Mouse (Mus musculus): Measurements from ENCODE around the gene Csrp1.

The Csrp1 gene

DNA sequence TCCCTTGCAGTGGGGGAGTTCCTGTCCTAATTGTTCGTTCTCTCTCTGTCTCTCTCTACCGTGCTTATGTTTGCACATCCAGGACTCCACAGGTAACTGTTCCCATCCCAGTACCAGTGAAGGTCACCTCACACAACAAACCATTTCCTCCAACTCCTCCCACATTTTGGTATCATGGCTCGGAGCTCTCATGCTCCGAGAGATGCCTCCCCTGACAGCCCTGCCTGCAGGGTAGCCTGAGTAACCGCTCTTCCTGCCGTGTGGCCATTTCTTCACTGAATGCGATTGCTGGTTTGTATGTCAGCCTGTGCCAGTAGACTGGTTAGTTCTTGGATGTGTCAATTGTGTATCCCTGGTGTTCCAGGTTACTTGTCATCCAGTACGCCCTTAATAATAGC is 51.7 kb downstream of the Csrp1 start:
- DNase-seq (ENCODE audit: low read depth) = no peak

DNA sequence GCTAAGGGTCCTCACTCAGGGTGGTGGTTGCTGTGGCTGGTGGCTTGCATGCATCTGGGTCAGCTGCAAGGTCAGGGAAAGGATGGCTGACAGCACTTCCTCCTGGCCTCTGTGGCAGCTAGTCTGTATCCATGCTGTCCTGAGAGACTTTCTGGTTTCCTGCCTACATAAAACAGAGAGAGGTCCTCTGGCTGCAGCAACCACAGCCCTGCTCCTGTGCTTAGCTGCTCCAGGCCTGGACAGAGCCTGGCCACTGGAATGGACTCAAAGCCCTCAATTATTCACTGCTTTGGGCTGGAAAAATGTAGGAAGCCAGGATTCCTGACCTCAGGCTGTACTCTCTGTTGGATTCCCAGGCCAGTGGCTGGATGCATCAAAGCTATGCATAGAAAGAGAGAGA is 56.7 kb downstream of the Csrp1 start:
- DNase-seq (ENCODE audit: low read depth) = no peak

- no peak for DNase-seq (ENCODE audit: low read depth)
Measured at GRCm38 (mm10) chr1:135777046-135777445, 57.2 kb downstream of the Csrp1 start.

DNA sequence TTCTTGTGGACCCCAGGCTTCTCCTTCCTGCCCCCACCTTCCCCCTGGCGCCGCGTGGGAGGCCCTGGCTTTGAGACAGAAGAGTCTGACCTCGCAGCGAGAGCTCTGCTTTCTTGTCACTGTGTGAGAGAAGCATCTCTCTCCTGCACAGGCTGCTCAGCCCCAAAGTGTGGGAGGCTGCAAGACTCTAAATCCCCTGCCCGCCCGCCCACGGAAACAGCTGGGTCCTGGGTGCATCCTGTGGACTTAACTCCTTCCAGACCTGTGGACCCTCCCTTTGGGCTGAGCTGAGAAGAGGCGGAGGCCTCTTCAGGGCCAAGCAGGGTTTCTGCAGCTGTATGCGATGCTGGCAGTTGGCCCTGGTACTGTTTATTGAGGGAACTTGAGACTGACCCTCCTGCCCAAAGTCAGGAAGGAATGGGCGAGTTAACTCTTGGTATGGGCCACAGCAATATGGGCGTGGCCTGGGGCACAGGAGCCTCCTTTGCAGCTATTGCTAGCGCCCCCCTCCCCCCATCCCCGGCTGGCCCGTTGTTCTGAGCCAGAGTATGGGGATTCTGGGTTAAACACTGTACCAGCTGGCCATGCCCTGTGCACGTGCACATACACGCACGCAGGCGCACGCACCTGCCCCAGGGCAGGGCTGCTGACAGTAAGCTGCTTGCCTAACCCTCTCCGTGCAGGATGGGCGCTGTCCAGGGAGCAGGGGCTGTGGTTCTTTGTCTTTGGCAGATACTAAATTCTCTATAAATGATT is 59.1 kb downstream of the Csrp1 start, which contains the start of gene Tnni1:
Gene Tnni1 (plus strand): TSS at position 655 of the 756 bp plus-strand sequence.
- DNase-seq (ENCODE audit: low read depth) = no peak

- no peak for DNase-seq (ENCODE audit: low read depth)
Measured at GRCm38 (mm10) chr1:135780649-135781048, 60.8 kb downstream of the Csrp1 start.

DNA sequence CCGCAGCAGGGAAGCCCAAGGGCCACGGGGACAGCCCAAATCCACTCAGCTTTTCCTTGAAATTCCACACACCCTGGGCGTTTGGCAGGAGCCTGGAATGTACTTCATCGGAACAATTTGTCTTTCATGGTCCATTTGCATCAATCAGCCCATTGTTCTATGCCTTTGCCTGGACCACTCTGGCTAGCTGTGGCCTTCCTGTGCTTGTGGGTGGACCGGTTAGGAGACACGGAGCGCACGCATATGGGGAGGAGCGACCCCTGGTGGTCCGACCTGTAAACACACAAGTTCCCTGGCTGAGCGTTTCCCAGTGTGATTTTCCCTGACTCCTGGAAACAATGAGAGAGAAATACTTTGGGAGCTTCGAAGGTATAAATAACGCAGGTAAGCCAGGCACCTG is 61.4 kb downstream of the Csrp1 start:
- peak; percentile 51 for DNase-seq (ENCODE audit: low read depth)

- DNase-seq (ENCODE audit: low read depth) = no peak
Measured at GRCm38 (mm10) chr1:135782816-135783215, 63.0 kb downstream of the Csrp1 start.

DNA sequence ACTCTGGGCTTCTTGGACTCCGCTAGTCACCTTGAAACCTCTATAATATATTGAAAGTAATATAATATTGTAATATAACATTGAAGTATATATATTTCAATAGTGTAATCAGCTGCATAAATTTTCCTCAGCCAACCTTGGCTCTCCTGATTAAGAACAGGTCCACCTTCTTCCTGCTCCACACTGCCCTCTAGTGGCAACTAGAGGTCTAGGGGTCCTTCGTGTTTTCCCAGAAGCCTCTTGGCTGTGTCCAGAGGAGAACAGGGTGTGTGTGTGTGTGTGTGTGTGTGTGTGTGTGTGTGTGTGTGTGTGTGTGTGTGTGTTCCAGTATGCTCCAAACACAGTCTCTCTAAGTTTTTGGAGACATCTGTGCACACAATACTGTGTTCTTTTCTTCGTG is 67.9 kb downstream of the Csrp1 start:
- peak; percentile 87 for DNase-seq (ENCODE audit: low read depth)

DNA sequence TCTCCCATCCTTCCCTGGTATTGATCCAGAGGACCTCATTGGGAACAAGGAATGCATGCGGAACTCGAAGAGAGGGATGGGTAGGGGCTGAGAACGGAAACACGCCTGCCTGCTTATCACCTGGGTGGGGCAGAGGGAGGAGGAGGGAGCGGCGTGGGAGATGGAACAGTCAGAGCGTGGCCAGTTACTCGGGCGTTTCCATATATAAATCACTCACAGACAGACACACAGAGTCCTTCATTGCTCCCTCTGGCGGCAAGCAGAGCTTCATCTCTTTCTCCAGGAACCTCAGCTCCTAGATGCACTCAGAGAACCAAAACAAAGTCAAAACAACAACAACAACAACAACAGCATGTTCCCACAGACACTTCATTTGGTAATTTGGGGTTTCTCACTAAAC is 68.8 kb downstream of the Csrp1 start:
- DNase-seq (ENCODE audit: low read depth) = no peak

GRCm38 (mm10) chr1:135789815-135790214 is 70.0 kb downstream of the Csrp1 start:
- DNase-seq (ENCODE audit: low read depth) = peak; percentile 69

DNA sequence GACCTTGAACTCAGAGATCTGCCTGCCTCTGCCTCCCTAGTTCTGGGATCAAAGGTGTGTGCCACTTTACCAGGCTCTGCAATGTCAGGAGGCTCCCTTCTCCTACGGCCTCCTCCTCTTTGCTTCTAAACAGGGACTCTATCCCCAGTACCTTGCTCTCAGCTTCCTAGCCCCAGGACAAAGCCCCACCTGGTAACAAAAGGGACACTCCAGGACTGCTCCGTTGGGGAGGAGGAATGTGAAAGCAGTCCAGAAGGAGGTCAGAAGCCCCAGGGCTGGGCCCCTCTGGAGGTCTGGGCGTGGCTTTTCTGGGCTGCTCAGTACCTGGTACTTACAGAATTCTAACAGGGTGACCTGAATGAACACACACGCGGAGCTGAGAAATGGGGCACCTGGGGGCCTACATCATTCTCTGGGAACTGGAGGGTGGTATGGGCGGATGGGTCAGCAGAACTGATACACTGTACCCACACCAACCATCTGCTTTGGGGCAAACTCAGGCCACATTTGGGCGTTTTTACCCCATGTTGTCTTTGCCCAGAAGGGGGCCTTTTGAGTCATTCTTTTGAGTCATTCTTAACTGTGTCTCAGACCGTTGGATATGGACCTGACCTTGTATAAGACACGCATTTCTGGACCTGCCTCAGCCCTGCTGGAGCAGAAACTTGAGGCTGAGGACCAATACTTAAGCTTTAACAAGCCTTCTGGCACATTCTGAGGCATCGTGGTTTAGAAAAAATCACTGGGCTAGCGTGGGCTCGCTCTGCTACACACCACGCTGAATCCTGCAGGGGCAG is 72.5 kb downstream of the Csrp1 start:
- no peak for DNase-seq (ENCODE audit: low read depth)

GRCm38 (mm10) chr1:135793370-135794215 is 73.7 kb downstream of the Csrp1 start:
- no peak for DNase-seq (ENCODE audit: low read depth)

- no peak for DNase-seq (ENCODE audit: low read depth)
Measured at GRCm38 (mm10) chr1:135794216-135795134, 74.6 kb downstream of the Csrp1 start.

GRCm38 (mm10) chr1:135798492-135798891 is 78.6 kb downstream of the Csrp1 start:
- DNase-seq (ENCODE audit: low read depth) = no peak

DNA sequence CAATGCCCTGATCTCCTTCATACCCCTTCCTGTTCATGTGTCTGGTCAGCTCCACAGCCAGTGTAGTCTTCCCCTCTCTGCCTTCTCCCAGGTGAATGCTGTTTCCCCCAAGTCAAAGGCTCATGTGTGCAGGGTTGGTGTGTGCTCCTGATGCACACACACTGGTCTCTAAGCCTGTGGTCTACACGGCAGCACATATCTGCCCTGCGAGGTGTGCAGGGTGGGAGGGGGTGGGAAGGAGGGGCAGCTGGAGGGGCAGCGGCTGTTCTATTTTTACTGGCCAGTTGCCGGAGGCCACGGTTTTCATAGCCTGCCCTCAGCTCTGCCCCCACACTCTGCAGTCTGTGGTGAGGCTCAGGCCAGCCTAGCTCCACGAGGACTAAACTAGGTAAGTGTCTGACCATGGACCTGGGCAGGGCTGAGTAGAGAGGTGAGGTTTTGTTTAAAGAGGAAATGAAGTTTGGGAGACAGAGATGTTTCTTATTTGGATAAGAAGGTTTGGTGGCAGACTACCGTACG is 79.3 kb downstream of the Csrp1 start:
- no peak for DNase-seq (ENCODE audit: low read depth)

DNA sequence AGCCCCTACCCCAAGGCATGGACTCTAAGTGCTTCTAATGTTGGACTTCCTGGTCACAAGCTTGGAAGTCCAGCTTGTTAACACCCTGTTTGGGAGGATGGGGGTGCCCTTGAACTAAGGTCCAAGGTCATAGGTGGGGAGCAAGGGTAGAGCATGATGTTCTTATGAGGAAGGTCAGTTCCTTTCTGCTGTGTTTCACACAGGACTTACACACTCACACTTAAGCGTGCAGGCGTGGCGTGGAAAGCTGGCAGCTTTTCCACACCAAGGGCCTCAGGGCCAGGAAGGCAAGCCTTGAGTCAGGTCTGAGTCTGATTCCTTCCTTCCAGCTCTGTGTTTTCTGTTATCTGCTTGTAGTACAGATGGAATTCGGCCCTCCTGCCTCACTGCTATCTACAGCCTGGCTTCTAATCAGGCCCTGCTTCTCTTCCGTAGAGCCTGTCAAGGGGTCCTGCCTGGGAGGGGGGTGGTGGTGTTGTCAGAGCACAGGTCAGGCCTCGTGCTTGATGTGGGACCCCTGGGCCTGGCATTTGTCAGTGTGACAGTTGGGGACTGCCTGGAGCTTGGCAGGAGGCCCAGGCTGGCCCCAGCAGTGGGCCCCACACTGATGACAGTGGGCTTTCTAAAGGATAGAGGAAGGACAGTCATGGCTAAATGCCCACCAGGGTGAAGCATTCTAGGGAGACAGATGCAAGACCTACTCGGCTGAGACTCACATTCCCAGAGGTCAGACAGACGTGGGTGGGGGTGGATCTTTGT is 80.5 kb downstream of the Csrp1 start:
- DNase-seq (ENCODE audit: low read depth) = no peak
